Mouse (Mus musculus) thymus, adult 2 months (tissue): ENCODE results near the gene Ints7. TPM values are rescaled to one million over a fixed set of nuclear protein-coding genes. Genes with fewer than 3 reads are reported as not detected.

Source experiments
- DNase-seq: peaks from one replicate; pipeline ENCODE4 v3.0.0; 2021
- H3K27ac ChIP-seq: fragments of 200-500 bp; 2 replicates; pipeline ENCODE4 v1.5.1; 2012; ENCODE audit warnings: low read length, control low read depth; ENCODE audit not compliant: control insufficient read depth, insufficient read depth
- H3K27me3 ChIP-seq: fragments of 200-500 bp; 2 replicates; pipeline ENCODE4 v1.6.1; 2012; ENCODE audit warnings: mild to moderate bottlenecking, low read length, moderate library complexity, mixed read lengths; ENCODE audit not compliant: control insufficient read depth, insufficient read depth
- H3K36me3 ChIP-seq: fragments of 200-500 bp; 2 replicates; pipeline ENCODE4 v1.6.1; 2012; ENCODE audit warnings: mild to moderate bottlenecking, low read length, moderate library complexity; ENCODE audit not compliant: control insufficient read depth, insufficient read depth
- H3K4me1 ChIP-seq: fragments of 200-500 bp; replicated peaks from 2 replicates; pipeline ENCODE4 v1.6.1; 2012; ENCODE audit warnings: low read length; ENCODE audit not compliant: control insufficient read depth, insufficient read depth
- H3K4me3 ChIP-seq: fragments of 200-500 bp; 2 replicates; pipeline ENCODE4 v1.5.1; 2012; ENCODE audit warnings: mild to moderate bottlenecking, low read length, control low read depth, moderate library complexity; ENCODE audit not compliant: control insufficient read depth, insufficient read depth
- CTCF ChIP-seq: fragments of 200-500 bp; IDR thresholded peaks from 2 replicates; pipeline ENCODE4 v1.5.1; 2012; ENCODE audit warnings: mild to moderate bottlenecking, control low read depth, low read length, moderate library complexity, borderline replicate concordance; ENCODE audit not compliant: control insufficient read depth, poor library complexity, insufficient read depth; ENCODE audit errors: extremely low read depth
- POLR2A ChIP-seq: fragments of 200-500 bp; IDR thresholded peaks from 2 replicates; pipeline ENCODE4 v1.6.1; 2012; ENCODE audit warnings: mild to moderate bottlenecking, low read length, control low read depth, moderate library complexity; ENCODE audit not compliant: control insufficient read depth, poor library complexity, insufficient read depth; ENCODE audit errors: extremely low read depth
- WGBS: fragments of 180-500 bp; shearing (Covaris S2); methylation state at CpG from one replicate; pipeline ENCODE4 v1.1.7; 2018; 5-methylcytosine and 5-hydroxymethylcytosine counted together
- polyA plus RNA-seq: library from polyadenylated mRNA; depleted of rRNA; stranded (reverse); fragments of >200 nt; gene quantifications from 2 replicates; pipeline ENCODE4 v1.2.3, GENCODE M21; 2012

The Ints7 gene
- polyA plus RNA-seq, 1 experiment: 62.2 TPM

GRCm38 (mm10) chr1:191659441-191659840 is 84.0 kb downstream of the Ints7 start:
- Histone ChIP-seq H3K36me3 (no peaks in the 10 kb centered on the region), H3K27ac (no peak overlapping the region), H3K4me1 (no peaks in the 10 kb centered on the region), H3K27me3 (no peaks in the 10 kb centered on the region), H3K4me3 (no peak overlapping the region)
- WGBS: 84% methylated on average over 3 of the region's 3 CpGs
- no peak for DNase-seq
- TF ChIP-seq CTCF (no peak), POLR2A (no peak)

- TF ChIP-seq CTCF: no peak
- no peak for TF ChIP-seq POLR2A
- Histone ChIP-seq H3K27me3 (no peaks in the 10 kb centered on the region), H3K36me3 (no peaks in the 10 kb centered on the region), H3K27ac (no peak overlapping the region), H3K4me3 (no peak overlapping the region), H3K4me1 (no peaks in the 10 kb centered on the region)
- WGBS: 52% methylated on average over 8 of the region's 8 CpGs
- no peak for DNase-seq
These were observed 85.8 kb downstream of the Ints7 start for GRCm38 (mm10) chr1:191661019-191661796.

- DNase-seq: no peak
- H3K4me1 ChIP-seq: no peaks in the 10 kb centered on the region
- no peaks in the 10 kb centered on the region for H3K27me3 ChIP-seq
- TF ChIP-seq POLR2A: no peak
- TF ChIP-seq CTCF: no peak
- H3K27ac ChIP-seq: no peak overlapping the region
- no peaks in the 10 kb centered on the region for H3K36me3 ChIP-seq
- H3K4me3 ChIP-seq: no peak overlapping the region
- 86% methylated on average over 9 of the region's 9 CpGs for WGBS
These were observed 86.9 kb downstream of the Ints7 start for GRCm38 (mm10) chr1:191662178-191662898.

GRCm38 (mm10) chr1:191662899-191663500 is 87.6 kb downstream of the Ints7 start:
- WGBS: 89% methylated on average over 8 of the region's 8 CpGs
- H3K27ac ChIP-seq: no peak overlapping the region
- no peaks in the 10 kb centered on the region for H3K4me1 ChIP-seq
- TF ChIP-seq POLR2A: no peak
- TF ChIP-seq CTCF: no peak
- H3K36me3 ChIP-seq: no peaks in the 10 kb centered on the region
- H3K27me3 ChIP-seq: no peaks in the 10 kb centered on the region
- H3K4me3 ChIP-seq: no peak overlapping the region
- no peak for DNase-seq

- no peaks in the 10 kb centered on the region for H3K4me1 ChIP-seq
- no peak overlapping the region for H3K4me3 ChIP-seq
- no peaks in the 10 kb centered on the region for H3K27me3 ChIP-seq
- DNase-seq: no peak
- no peaks in the 10 kb centered on the region for H3K36me3 ChIP-seq
- WGBS: 93% methylated on average over 6 of the region's 6 CpGs
- H3K27ac ChIP-seq: no peak overlapping the region
- TF ChIP-seq CTCF: no peak
- TF ChIP-seq POLR2A: no peak
These were observed 88.2 kb downstream of the Ints7 start for GRCm38 (mm10) chr1:191663603-191664002.

GRCm38 (mm10) chr1:191666351-191666750 is 90.9 kb downstream of the Ints7 start:
- 93% methylated on average over 11 of the region's 11 CpGs for WGBS
- Histone ChIP-seq H3K27me3 (no peaks in the 10 kb centered on the region), H3K4me3 (no peak overlapping the region), H3K36me3 (no peaks in the 10 kb centered on the region), H3K27ac (no peak overlapping the region), H3K4me1 (no peaks in the 10 kb centered on the region)
- DNase-seq: no peak
- no peak for TF ChIP-seq CTCF
- no peak for TF ChIP-seq POLR2A
